Mouse (Mus musculus) liver, embryonic 16.5 days (tissue): Measurements from ENCODE around the gene Gm28305. TPM values are rescaled to one million over a fixed set of nuclear protein-coding genes. Genes with fewer than 3 reads are reported as not detected.
A peak's percentile ranks its signal among the peaks of the same experiment; 100 is the strongest.

ENCODE experiments used
- ATAC-seq: fragments of 200-750 bp; cut with Nextera tagmentation; 2 replicates; pipeline ENCODE4 v1.8.0; 2017; ENCODE audit warnings: low read depth, mild to moderate bottlenecking, moderate number of reproducible peaks, moderate library complexity
- H3K27ac ChIP-seq: fragments of 300-500 bp; sonication (generic); 2 replicates; pipeline ENCODE4 v1.5.1; 2014; ENCODE audit warnings: mild to moderate bottlenecking, low read length
- H3K27me3 ChIP-seq: fragments of 300-500 bp; sonication (generic); 2 replicates; pipeline ENCODE4 v1.6.1; 2014; ENCODE audit warnings: low read depth, low read length, mixed read lengths; ENCODE audit not compliant: control insufficient read depth, insufficient read depth
- H3K36me3 ChIP-seq: fragments of 300-500 bp; sonication (generic); 2 replicates; pipeline ENCODE4 v1.6.1; 2014; ENCODE audit warnings: mild to moderate bottlenecking; ENCODE audit not compliant: control insufficient read depth, insufficient read depth
- H3K4me1 ChIP-seq: fragments of 300-500 bp; sonication (generic); 2 replicates; pipeline ENCODE4 v1.6.1; 2014; ENCODE audit warnings: low read depth, low read length, mixed read lengths; ENCODE audit not compliant: control insufficient read depth
- H3K4me2 ChIP-seq: fragments of 300-500 bp; sonication (generic); 2 replicates; pipeline ENCODE4 v1.6.1; 2014; ENCODE audit warnings: low read depth, low read length, mixed read lengths
- H3K4me3 ChIP-seq: fragments of 300-500 bp; sonication (generic); 2 replicates; pipeline ENCODE4 v1.5.1; 2014; ENCODE audit warnings: low read depth, mild to moderate bottlenecking, low read length
- H3K9ac ChIP-seq: fragments of 300-500 bp; sonication (generic); 2 replicates; pipeline ENCODE4 v1.6.1; 2014; ENCODE audit warnings: low read depth, low read length
- H3K9me3 ChIP-seq: fragments of 300-500 bp; sonication (generic); replicated peaks from 2 replicates; pipeline ENCODE4 v1.6.1; 2016; ENCODE audit warnings: low read length; ENCODE audit not compliant: control insufficient read depth
- WGBS: fragments of 180-500 bp; shearing (Covaris S2); extraction: QIAGEN DNeasy Blood & Tissue Kit; methylation state at CpG from one replicate; pipeline ENCODE4 v1.1.7; 2014; ENCODE audit not compliant: insufficient replicate concordance; 5-methylcytosine and 5-hydroxymethylcytosine counted together
- polyA plus RNA-seq: library from polyadenylated mRNA; unstranded; fragments of >200 nt; fragmentation: Nextera tagmentation; extraction: Ambion mirVana; gene quantifications from 2 replicates; pipeline ENCODE4 v1.2.1, GENCODE M21; 2015

Gm28305 gene
- polyA plus RNA-seq, 1 experiment from 2014 or later: not detected

- Histone ChIP-seq H3K4me3 (no peak overlapping the region), H3K9me3 (no peaks in the 10 kb centered on the region), H3K4me1 (no peaks in the 10 kb centered on the region), H3K4me2 (no peak overlapping the region), H3K27me3 (no peaks in the 10 kb centered on the region), H3K36me3 (no peaks in the 10 kb centered on the region), H3K9ac (no peak overlapping the region), H3K27ac (no peak overlapping the region; the same call in 1 of the 2 replicates)
- no peak for ATAC-seq
- WGBS: 59% methylated on average over 8 of the region's 8 CpGs
Observed at GRCm38 (mm10) chr9:104034231-104034630, 6.2 kb upstream of the Gm28305 start.

GRCm38 (mm10) chr9:104034718-104035117, 5.7 kb upstream of the Gm28305 start:
- H3K4me3 ChIP-seq: no peak overlapping the region
- no peak overlapping the region for H3K4me2 ChIP-seq
- H3K9me3 ChIP-seq: no peaks in the 10 kb centered on the region
- no peak overlapping the region for H3K9ac ChIP-seq
- peak overlapping the region; percentile 50 for H3K27ac ChIP-seq
- no peaks in the 10 kb centered on the region for H3K36me3 ChIP-seq
- 54% methylated on average over 6 of the region's 6 CpGs for WGBS
- peak; percentile 58 for ATAC-seq
- H3K27me3 ChIP-seq: no peaks in the 10 kb centered on the region
- no peaks in the 10 kb centered on the region for H3K4me1 ChIP-seq

- ATAC-seq: peak; percentile 72
- no peak overlapping the region; the same call in 1 of the 2 replicates for H3K4me2 ChIP-seq
- 46% methylated on average over 24 of the region's 24 CpGs for WGBS
Observed at GRCm38 (mm10) chr9:104035261-104036015, 5.0 kb upstream of the Gm28305 start.

DNA sequence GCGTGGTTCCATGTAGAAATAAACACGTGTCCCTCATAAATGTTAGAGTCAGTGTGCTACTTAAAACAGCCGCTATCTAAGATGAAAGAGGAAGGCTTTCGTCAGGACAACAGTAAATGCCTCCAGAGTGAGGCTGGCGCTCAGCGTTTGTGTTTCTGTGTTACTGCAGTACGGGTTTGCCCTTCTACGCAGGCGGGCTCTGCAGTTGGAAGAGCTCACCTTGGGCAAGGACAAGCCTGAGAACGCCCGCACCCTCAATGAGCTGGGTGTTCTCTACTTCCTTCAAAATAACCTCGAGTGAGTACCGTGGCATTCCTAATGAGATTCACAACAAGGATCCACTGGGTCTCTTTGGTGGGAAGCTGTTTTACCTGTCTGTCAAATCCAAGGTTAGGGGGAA, 2.2 kb upstream of the Gm28305 start:
- Histone ChIP-seq H3K4me1 (no peaks in the 10 kb centered on the region), H3K27me3 (no peaks in the 10 kb centered on the region), H3K4me3 (no peak overlapping the region), H3K27ac (no peak overlapping the region), H3K4me2 (no peak overlapping the region), H3K9me3 (no peaks in the 10 kb centered on the region), H3K36me3 (no peaks in the 10 kb centered on the region), H3K9ac (no peak overlapping the region)
- 75% methylated on average over 13 of the region's 13 CpGs for WGBS
- ATAC-seq: no peak

More at GRCm38 (mm10) chr9:104035261-104036015, 5.0 kb upstream of the Gm28305 start:
- Histone ChIP-seq H3K27ac (peak overlapping the region; percentile 50), H3K36me3 (no peaks in the 10 kb centered on the region), H3K27me3 (no peaks in the 10 kb centered on the region), H3K9me3 (no peaks in the 10 kb centered on the region), H3K4me1 (no peaks in the 10 kb centered on the region), H3K9ac (no peak overlapping the region), H3K4me3 (no peak overlapping the region)

DNA sequence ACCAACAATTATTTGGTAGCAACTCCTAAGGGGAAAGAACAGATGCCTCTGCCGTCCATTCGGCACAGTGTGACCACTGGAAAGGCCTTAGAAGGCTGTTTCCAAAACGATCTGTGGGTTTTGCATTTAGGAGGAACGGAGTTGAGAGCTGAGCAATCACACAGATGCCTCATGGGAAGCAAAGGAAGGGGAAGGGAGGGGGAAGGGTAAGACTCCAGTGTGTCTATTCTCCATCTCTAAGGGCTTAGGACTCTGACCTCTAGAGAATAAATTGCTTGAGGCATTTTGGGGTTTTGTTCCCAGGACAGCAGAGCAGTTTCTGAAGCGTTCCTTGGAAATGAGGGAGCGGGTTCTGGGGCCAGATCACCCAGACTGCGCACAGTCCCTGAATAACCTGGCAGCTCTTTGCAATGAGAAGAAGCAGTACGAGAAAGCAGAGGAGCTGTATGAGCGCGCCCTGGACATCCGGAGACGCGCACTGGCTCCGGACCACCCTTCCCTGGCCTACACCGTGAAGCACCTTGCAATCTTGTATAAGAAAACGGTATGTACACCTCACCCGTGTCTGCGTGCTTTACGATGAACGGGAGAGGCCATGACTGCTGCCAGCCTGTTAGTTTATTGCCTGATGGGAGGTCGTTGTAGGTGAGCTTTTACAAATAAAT, 1.3 kb upstream of the Gm28305 start:
- Histone ChIP-seq H3K4me1 (no peaks in the 10 kb centered on the region), H3K4me2 (no peak overlapping the region), H3K27ac (no peak overlapping the region), H3K4me3 (no peak overlapping the region), H3K36me3 (no peaks in the 10 kb centered on the region), H3K9me3 (no peaks in the 10 kb centered on the region), H3K9ac (no peak overlapping the region), H3K27me3 (no peaks in the 10 kb centered on the region)
- WGBS: 81% methylated on average over 21 of the region's 21 CpGs
- ATAC-seq: no peak

DNA sequence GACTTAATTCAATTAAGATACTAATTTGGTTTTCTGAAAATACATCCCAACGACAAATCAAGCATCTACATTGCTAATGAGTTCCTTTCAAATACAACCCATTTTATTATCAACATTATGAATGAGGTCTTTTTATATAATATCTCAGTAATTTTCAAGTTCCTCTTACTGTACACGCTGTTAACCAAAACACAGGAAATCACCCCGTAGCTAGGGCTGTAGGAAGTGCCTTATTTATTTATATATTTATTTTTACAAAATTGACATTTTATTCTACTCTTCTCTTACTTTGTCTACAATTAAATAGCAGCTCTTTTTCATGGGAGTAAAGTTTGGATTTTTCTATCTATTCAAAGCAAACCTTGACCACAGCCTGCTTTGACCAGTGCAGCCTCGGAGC, 720 bp upstream of the Gm28305 start:
- Histone ChIP-seq H3K9me3 (no peaks in the 10 kb centered on the region), H3K27ac (no peak overlapping the region), H3K9ac (no peak overlapping the region), H3K4me1 (no peaks in the 10 kb centered on the region), H3K4me3 (no peak overlapping the region), H3K4me2 (no peak overlapping the region), H3K36me3 (no peaks in the 10 kb centered on the region), H3K27me3 (no peaks in the 10 kb centered on the region)
- WGBS: 43% methylated on average over 4 of the region's 4 CpGs
- no peak for ATAC-seq

- no peaks in the 10 kb centered on the region for H3K9me3 ChIP-seq
- no peak for ATAC-seq
- H3K4me1 ChIP-seq: no peaks in the 10 kb centered on the region
- H3K27me3 ChIP-seq: no peaks in the 10 kb centered on the region
- H3K36me3 ChIP-seq: peaks cover 5% of the 10 kb centered on the region
- H3K4me2 ChIP-seq: no peak overlapping the region
- no peak overlapping the region for H3K9ac ChIP-seq
- no peak overlapping the region for H3K27ac ChIP-seq
- 72% methylated on average over 4 of the region's 4 CpGs for WGBS
- H3K4me3 ChIP-seq: no peak overlapping the region
Observed at GRCm38 (mm10) chr9:104043676-104044075, 3.2 kb downstream of the Gm28305 start.

GRCm38 (mm10) chr9:104051028-104051427, 10.6 kb downstream of the Gm28305 start:
- H3K27ac ChIP-seq: no peak overlapping the region
- H3K36me3 ChIP-seq: peaks cover 21% of the 10 kb centered on the region
- H3K4me3 ChIP-seq: no peak overlapping the region

More at GRCm38 (mm10) chr9:104051028-104051427, 10.6 kb downstream of the Gm28305 start:
- no peaks in the 10 kb centered on the region for H3K4me1 ChIP-seq
- no peak overlapping the region for H3K9ac ChIP-seq
- 65% methylated on average over 6 of the region's 6 CpGs for WGBS
- no peak overlapping the region for H3K4me2 ChIP-seq
- no peak for ATAC-seq
- H3K27me3 ChIP-seq: no peaks in the 10 kb centered on the region
- H3K9me3 ChIP-seq: no peaks in the 10 kb centered on the region
